Mouse (Mus musculus) intestine, embryonic 16.5 days (tissue): ENCODE results near the gene Nup62. TPM values are rescaled to one million over a fixed set of nuclear protein-coding genes. Genes with fewer than 3 reads are reported as not detected.

Experiments used
- ATAC-seq: fragments of 200-750 bp; cut with Nextera tagmentation; 2 replicates; pipeline ENCODE4 v1.8.0; 2017; ENCODE audit warnings: moderate TSS enrichment, moderate library complexity
- H3K27ac ChIP-seq: fragments of 300-500 bp; sonication (generic); 2 replicates; pipeline ENCODE4 v1.5.1; 2014; ENCODE audit warnings: mild to moderate bottlenecking, low read length
- H3K27me3 ChIP-seq: fragments of 300-500 bp; sonication (generic); replicated peaks from 2 replicates; pipeline ENCODE4 v1.6.1; 2014; ENCODE audit warnings: low read length, control low read depth, mixed read lengths; ENCODE audit not compliant: control insufficient read depth, insufficient read depth
- H3K36me3 ChIP-seq: fragments of 300-500 bp; sonication (generic); 2 replicates; pipeline ENCODE4 v1.6.1; 2014; ENCODE audit warnings: low read length, control low read depth; ENCODE audit not compliant: control insufficient read depth, insufficient read depth
- H3K4me1 ChIP-seq: fragments of 300-500 bp; sonication (generic); 2 replicates; pipeline ENCODE4 v1.6.1; 2014; ENCODE audit warnings: low read length, control low read depth, mixed read lengths; ENCODE audit not compliant: control insufficient read depth, insufficient read depth
- H3K4me2 ChIP-seq: fragments of 300-500 bp; sonication (generic); 2 replicates; pipeline ENCODE4 v1.6.1; 2014; ENCODE audit warnings: low read depth, low read length, control low read depth
- H3K4me3 ChIP-seq: fragments of 300-500 bp; sonication (generic); 2 replicates; pipeline ENCODE4 v1.5.1; 2014; ENCODE audit warnings: mild to moderate bottlenecking, low read length
- H3K9ac ChIP-seq: fragments of 300-500 bp; sonication (generic); 2 replicates; pipeline ENCODE4 v1.6.1; 2014; ENCODE audit warnings: low read depth, low read length
- H3K9me3 ChIP-seq: fragments of 300-500 bp; sonication (generic); 2 replicates; pipeline ENCODE4 v1.6.1; 2016; ENCODE audit warnings: low read length, control low read depth; ENCODE audit not compliant: control insufficient read depth
- WGBS: fragments of 180-500 bp; shearing (Covaris S2); extraction: QIAGEN DNeasy Blood & Tissue Kit; methylation state at CpG from one replicate; pipeline ENCODE4 v1.1.7; 2014; 5-methylcytosine and 5-hydroxymethylcytosine counted together
- polyA plus RNA-seq: library from polyadenylated mRNA; unstranded; fragments of >200 nt; fragmentation: Nextera tagmentation; extraction: Ambion mirVana; gene quantifications from 2 replicates; pipeline ENCODE4 v1.2.1, GENCODE M21; 2015

Nup62 gene
- polyA plus RNA-seq, 1 experiment from 2014 or later = 87.8 TPM

DNA sequence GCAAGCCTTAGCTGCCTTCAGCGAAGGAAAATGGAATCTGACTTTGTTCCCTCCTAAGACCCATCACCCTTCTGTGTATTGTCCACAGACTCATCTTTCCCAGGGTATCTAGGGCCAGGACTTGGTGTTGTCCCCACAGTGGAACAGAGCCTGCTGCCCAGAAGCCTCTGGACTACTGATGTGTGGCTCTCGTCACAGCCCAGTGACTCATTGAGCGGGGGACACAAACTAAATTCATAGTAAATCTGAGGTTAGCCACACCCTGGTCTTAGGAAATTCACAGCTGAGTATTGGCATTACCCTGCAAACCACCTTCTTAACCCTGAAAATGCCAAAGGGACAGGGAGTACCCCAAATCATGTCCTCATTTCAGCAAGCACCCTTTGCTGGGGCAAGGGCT, 10.9 kb downstream of the Nup62 start:
- no peak overlapping the region for H3K4me3 ChIP-seq
- ATAC-seq = no peak
- WGBS = 77% methylated on average over 3 of the region's 3 CpGs
- H3K4me1 ChIP-seq = peaks cover 7% of the 10 kb centered on the region; the same call in 1 of the 2 replicates
- H3K4me2 ChIP-seq = no peak overlapping the region
- H3K9me3 ChIP-seq = no peaks in the 10 kb centered on the region
- no peak overlapping the region for H3K9ac ChIP-seq
- no peaks in the 10 kb centered on the region for H3K27me3 ChIP-seq
- peaks cover 24% of the 10 kb centered on the region for H3K36me3 ChIP-seq
- H3K27ac ChIP-seq = no peak overlapping the region

- no peaks in the 10 kb centered on the region for H3K27me3 ChIP-seq
- 96% methylated on average over 5 of the region's 5 CpGs for WGBS
- no peak overlapping the region for H3K27ac ChIP-seq
- H3K4me1 ChIP-seq = 0 out of 2 replicates have a peak, but pooled peaks cover 2% of the 10 kb centered on the region
- no peak for ATAC-seq
- peaks cover 24% of the 10 kb centered on the region for H3K36me3 ChIP-seq
- no peak overlapping the region for H3K9ac ChIP-seq
- no peak overlapping the region for H3K4me3 ChIP-seq
- H3K9me3 ChIP-seq = no peaks in the 10 kb centered on the region
- H3K4me2 ChIP-seq = no peak overlapping the region
Measured at GRCm38 (mm10) chr7:44828706-44829105, 12.8 kb downstream of the Nup62 start.

- H3K27me3 ChIP-seq = no peaks in the 10 kb centered on the region
- no peak for ATAC-seq
- no peak overlapping the region for H3K27ac ChIP-seq
- WGBS = 61% methylated on average over 4 of the region's 4 CpGs
- H3K9me3 ChIP-seq = no peaks in the 10 kb centered on the region
- H3K4me3 ChIP-seq = no peak overlapping the region
- H3K36me3 ChIP-seq = peaks cover 24% of the 10 kb centered on the region
- no peak overlapping the region for H3K4me2 ChIP-seq
- H3K4me1 ChIP-seq = 0 out of 2 replicates have a peak, but pooled peaks cover 9% of the 10 kb centered on the region
- H3K9ac ChIP-seq = no peak overlapping the region
Measured at GRCm38 (mm10) chr7:44832763-44833162, 16.9 kb downstream of the Nup62 start.

DNA sequence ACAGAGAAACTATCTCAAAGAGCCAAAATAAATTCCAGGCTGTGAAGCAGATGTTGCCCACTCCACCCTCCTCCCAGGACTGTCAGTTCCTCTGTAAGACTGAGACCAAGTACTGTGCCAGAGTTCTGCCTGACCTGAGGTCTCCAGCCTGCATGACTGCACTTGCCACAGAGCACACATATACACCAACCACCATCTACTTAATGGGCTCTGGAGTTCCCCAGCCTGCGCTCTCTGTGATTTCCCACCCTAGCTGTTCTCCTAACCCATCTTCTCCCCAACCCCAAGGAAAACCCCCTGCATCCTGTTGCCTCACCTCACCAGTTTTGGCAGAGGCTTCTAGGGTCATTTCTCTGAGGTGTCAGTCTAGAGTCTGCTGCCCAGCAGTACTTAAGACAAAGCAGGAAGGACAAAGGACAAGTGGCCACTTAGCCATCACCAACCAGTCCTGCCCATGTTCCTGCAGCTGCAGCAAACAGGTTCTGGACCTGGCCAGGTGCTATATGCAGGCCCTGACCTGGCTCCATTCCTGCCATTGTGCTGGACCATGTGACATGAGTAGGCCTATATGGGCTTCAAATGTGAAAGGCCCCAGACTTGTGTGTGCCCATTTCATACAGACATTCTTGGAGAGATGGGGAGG, 19.6 kb downstream of the Nup62 start:
- Histone ChIP-seq H3K36me3 (0 out of 2 replicates have a peak, but pooled peaks cover 7% of the 10 kb centered on the region), H3K4me3 (no peak overlapping the region), H3K4me1 (peaks cover 21% of the 10 kb centered on the region), H3K9me3 (no peaks in the 10 kb centered on the region), H3K9ac (no peak overlapping the region), H3K4me2 (no peak overlapping the region), H3K27ac (no peak overlapping the region), H3K27me3 (0 out of 2 replicates have a peak, but pooled peaks cover 3% of the 10 kb centered on the region)
- ATAC-seq = no peak
- WGBS = 100% methylated on average over 1 of the region's 1 CpGs

DNA sequence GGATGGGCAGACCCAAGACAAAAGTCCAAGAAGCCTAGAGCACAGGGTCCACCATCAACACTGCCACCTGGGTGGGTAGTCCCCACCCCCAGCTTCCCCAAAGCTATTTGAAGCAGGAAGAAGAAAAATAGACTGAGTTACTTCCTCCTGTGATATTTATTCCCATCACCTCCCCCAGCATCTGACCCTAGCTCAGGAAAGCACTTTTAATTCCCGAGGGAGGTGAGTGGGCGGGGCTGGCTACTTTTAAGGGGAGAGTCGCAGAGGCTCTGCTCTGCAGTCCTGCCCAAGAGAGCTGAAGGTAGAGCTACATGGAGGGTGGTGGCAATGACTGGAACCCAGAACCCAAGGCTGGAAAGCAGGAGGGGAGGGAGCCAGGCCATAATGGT, 20.1 kb downstream of the Nup62 start:
- Histone ChIP-seq H3K9me3 (no peaks in the 10 kb centered on the region), H3K27ac (no peak overlapping the region), H3K4me1 (peaks cover 21% of the 10 kb centered on the region), H3K9ac (0 out of 2 replicates have a peak overlapping the region, but pooled peaks have one; percentile 7), H3K36me3 (0 out of 2 replicates have a peak, but pooled peaks cover 2% of the 10 kb centered on the region), H3K4me2 (no peak overlapping the region), H3K4me3 (no peak overlapping the region), H3K27me3 (peaks cover 5% of the 10 kb centered on the region; the same call in 1 of the 2 replicates)
- WGBS = 43% methylated on average over 3 of the region's 3 CpGs
- ATAC-seq = no peak

GRCm38 (mm10) chr7:44836423-44837053, 20.6 kb downstream of the Nup62 start:
- Histone ChIP-seq H3K4me2 (no peak overlapping the region), H3K4me3 (no peak overlapping the region), H3K9me3 (no peaks in the 10 kb centered on the region), H3K27me3 (peaks cover 5% of the 10 kb centered on the region; the same call in 1 of the 2 replicates), H3K36me3 (no peaks in the 10 kb centered on the region), H3K9ac (0 out of 2 replicates have a peak overlapping the region, but pooled peaks have one; percentile 7), H3K4me1 (peaks cover 21% of the 10 kb centered on the region), H3K27ac (no peak overlapping the region)
- 80% methylated on average over 9 of the region's 9 CpGs for WGBS
- no peak for ATAC-seq

GRCm38 (mm10) chr7:44838073-44838472, 22.2 kb downstream of the Nup62 start:
- H3K4me3 ChIP-seq = no peak overlapping the region
- no peak overlapping the region for H3K9ac ChIP-seq
- H3K4me1 ChIP-seq = peaks cover 18% of the 10 kb centered on the region
- H3K27me3 ChIP-seq = peaks cover 5% of the 10 kb centered on the region; the same call in 1 of the 2 replicates
- no peak for ATAC-seq
- 88% methylated on average over 6 of the region's 6 CpGs for WGBS
- H3K9me3 ChIP-seq = no peaks in the 10 kb centered on the region
- H3K4me2 ChIP-seq = no peak overlapping the region
- H3K36me3 ChIP-seq = peaks cover 9% of the 10 kb centered on the region
- no peak overlapping the region for H3K27ac ChIP-seq

GRCm38 (mm10) chr7:44839171-44839490, 23.2 kb downstream of the Nup62 start:
- no peaks in the 10 kb centered on the region for H3K9me3 ChIP-seq
- H3K27me3 ChIP-seq = peaks cover 5% of the 10 kb centered on the region; the same call in 1 of the 2 replicates
- no peak for ATAC-seq
- H3K4me3 ChIP-seq = peak overlapping the region; percentile 44
- peak overlapping the region; percentile 81 for H3K4me2 ChIP-seq
- H3K9ac ChIP-seq = peak overlapping the region; percentile 69
- peaks cover 10% of the 10 kb centered on the region for H3K36me3 ChIP-seq
- peaks cover 18% of the 10 kb centered on the region for H3K4me1 ChIP-seq
- 29% methylated on average over 11 of the region's 11 CpGs for whole genome bisulfite sequencing
- H3K27ac ChIP-seq = no peak overlapping the region

DNA sequence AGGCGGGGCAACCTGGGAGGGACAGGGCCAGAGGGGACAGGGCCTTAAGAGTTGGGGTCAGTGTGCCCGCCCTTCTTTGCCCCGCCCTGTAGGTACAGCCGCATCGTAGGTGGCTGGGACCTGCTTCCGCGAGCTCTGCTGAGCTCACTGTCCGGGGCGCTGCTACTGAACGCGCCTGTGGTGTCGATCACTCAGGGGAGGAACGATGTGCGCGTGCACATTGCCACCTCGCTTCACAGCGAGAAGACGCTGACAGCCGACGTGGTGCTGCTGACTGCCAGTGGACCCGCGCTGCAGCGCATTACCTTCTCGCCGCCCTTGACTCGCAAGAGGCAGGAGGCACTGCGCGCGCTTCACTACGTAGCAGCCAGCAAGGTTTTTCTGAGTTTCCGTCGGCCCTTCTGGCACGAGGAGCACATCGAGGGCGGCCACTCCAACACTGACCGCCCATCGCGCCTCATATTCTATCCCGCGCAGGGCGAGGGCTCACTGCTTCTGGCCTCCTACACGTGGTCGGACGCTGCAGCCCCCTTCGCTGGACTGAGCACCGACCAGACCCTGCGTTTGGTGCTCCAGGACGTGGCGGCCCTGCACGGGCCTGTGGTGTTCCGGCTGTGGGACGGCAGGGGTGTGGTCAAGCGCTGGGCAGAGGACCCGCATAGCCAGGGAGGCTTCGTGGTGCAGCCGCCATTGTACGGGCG, 23.8 kb downstream of the Nup62 start:
- H3K4me2 ChIP-seq = peak overlapping the region; percentile 81
- peak; percentile 72 for ATAC-seq
- peaks cover 5% of the 10 kb centered on the region; the same call in 1 of the 2 replicates for H3K27me3 ChIP-seq
- H3K36me3 ChIP-seq = peaks cover 15% of the 10 kb centered on the region
- 3% methylated on average over 58 of the region's 58 CpGs for WGBS
- H3K9me3 ChIP-seq = no peaks in the 10 kb centered on the region
- peaks cover 18% of the 10 kb centered on the region for H3K4me1 ChIP-seq
- no peak overlapping the region for H3K27ac ChIP-seq
- H3K9ac ChIP-seq = peak overlapping the region; percentile 69
- peak overlapping the region; percentile 44 for H3K4me3 ChIP-seq
